Mouse (Mus musculus) liver, embryonic 14.5 days (tissue): ENCODE measurements around the gene Sult1b1.

Experiments
- CTCF ChIP-seq: IDR thresholded peaks from 2 replicates; pipeline ENCODE4 v1.5.1; 2016; ENCODE audit warnings: antibody characterized with exemption, low read depth, control low read depth
- EP300 ChIP-seq: IDR thresholded peaks from 2 replicates; pipeline ENCODE4 v1.6.1; 2016; ENCODE audit warnings: antibody characterized with exemption, low read depth

GRCm38 (mm10) chr5:87560145-87560544 is 22.1 kb upstream of the Sult1b1 start:
- no peak for TF ChIP-seq CTCF
- TF ChIP-seq EP300: no peak
